In genomic region chr9:44072599-44072915, GRCm38 (mm10) we compare ENCODE assay signal across 7 mouse cellular contexts. TPM values are rescaled to one million over a fixed set of nuclear protein-coding genes. Genes with fewer than 3 reads are reported as not detected.
DNase-seq lines count a peak whose midpoint lies in the region; ATAC-seq and TF ChIP-seq lines count a peak whose summit lies in the region.

No protein-coding gene starts in this region.

- no peaks in the 10 kb centered on the region for H3K36me3 ChIP-seq in embryonic facial prominence, embryonic 13.5 days
- H3K36me3 ChIP-seq in heart, postnatal 0 days (replicated peaks; ENCODE audit: control insufficient read depth, insufficient read depth, low read length), result peaks cover 8% of the 10 kb centered on the region; the same call in 1 of the 2 replicates
- no peaks in the 10 kb centered on the region for H3K36me3 ChIP-seq in midbrain, postnatal 0 days (ENCODE audit: insufficient read depth, low read length)

- no peak for ATAC-seq in embryonic facial prominence, embryonic 13.5 days (ENCODE audit: insufficient number of reproducible peaks, insufficient read depth, low FRiP score, low TSS enrichment, low read depth)
- ATAC-seq in heart, postnatal 0 days (ENCODE audit: insufficient read depth, low read depth), result no peak
- ATAC-seq in midbrain, postnatal 0 days (ENCODE audit: low FRiP score), result peak; percentile 73

- H3K9me3 ChIP-seq in embryonic facial prominence, embryonic 13.5 days, result no peaks in the 10 kb centered on the region
- H3K9me3 ChIP-seq in heart, postnatal 0 days (replicated peaks; ENCODE audit: control insufficient read depth, low read length), result no peaks in the 10 kb centered on the region
- no peaks in the 10 kb centered on the region for H3K9me3 ChIP-seq in midbrain, postnatal 0 days (ENCODE audit: low read length)

- H3K4me1 ChIP-seq in embryonic facial prominence, embryonic 13.5 days, result peaks cover 38% of the 10 kb centered on the region
- peaks cover 48% of the 10 kb centered on the region for H3K4me1 ChIP-seq in heart, postnatal 0 days (ENCODE audit: control insufficient read depth, insufficient read depth)
- H3K4me1 ChIP-seq in midbrain, postnatal 0 days (ENCODE audit: insufficient read depth, low read length), result 0 out of 2 replicates have a peak, but pooled peaks cover 3% of the 10 kb centered on the region

- no peak overlapping the region for H3K27ac ChIP-seq in embryonic facial prominence, embryonic 13.5 days
- peak overlapping the region; percentile 63 for H3K27ac ChIP-seq in heart, postnatal 0 days (ENCODE audit: low read depth)
- H3K27ac ChIP-seq in midbrain, postnatal 0 days (ENCODE audit: low read depth, low read length), result peak overlapping the region; percentile 77

- peak overlapping the region; percentile 40; the same call in 1 of the 2 replicates for H3K9ac ChIP-seq in embryonic facial prominence, embryonic 13.5 days
- 0 out of 2 replicates have a peak overlapping the region, but pooled peaks have one; percentile 35 for H3K9ac ChIP-seq in heart, postnatal 0 days (replicated peaks; ENCODE audit: low read depth, low read length)
- no peak overlapping the region for H3K9ac ChIP-seq in midbrain, postnatal 0 days (replicated peaks; ENCODE audit: low read length, poor library complexity, severe bottlenecking)

- TF ChIP-seq CTCF in heart, postnatal 0 days (IDR thresholded peaks at IDR 0.05; ENCODE audit: low read depth), result no peak
- no peak for TF ChIP-seq CTCF in midbrain, postnatal 0 days (IDR thresholded peaks at IDR 0.05)

- no peaks in the 10 kb centered on the region for H3K27me3 ChIP-seq in embryonic facial prominence, embryonic 13.5 days
- no peaks in the 10 kb centered on the region for H3K27me3 ChIP-seq in heart, postnatal 0 days (ENCODE audit: control insufficient read depth, insufficient read depth, low read length)
- H3K27me3 ChIP-seq in midbrain, postnatal 0 days (ENCODE audit: insufficient read depth, low read length), result no peaks in the 10 kb centered on the region

- DNase-seq in 3134 (ENCODE audit: extremely low read depth, insufficient read length, low spot score), result peak; percentile 74
- DNase-seq in Muller cell, postnatal 12 days (ENCODE audit: inconsistent ontology term), result peak; percentile 94
- peak; percentile 61 for DNase-seq in heart, postnatal 0 days (ENCODE audit: low spot score)
- DNase-seq in midbrain, postnatal 0 days (ENCODE audit: low spot score), result peak; percentile 69
- DNase-seq in frontal cortex, postnatal 25 days (ENCODE audit: low spot score in 2 of 2), result no peak
- no peak for DNase-seq in thymus, postnatal 10 days (ENCODE audit: low spot score in 2 of 2)

- no peak for TF ChIP-seq EP300 in heart, postnatal 0 days (IDR thresholded peaks at IDR 0.05; ENCODE audit: low read depth)

- H3K4me2 ChIP-seq in embryonic facial prominence, embryonic 13.5 days, result no peak overlapping the region
- H3K4me2 ChIP-seq in heart, postnatal 0 days (ENCODE audit: low read depth, low read length), result peak overlapping the region; percentile 70
- H3K4me2 ChIP-seq in midbrain, postnatal 0 days (ENCODE audit: low read depth, low read length, poor library complexity, severe bottlenecking), result no peak overlapping the region

- WGBS in embryonic facial prominence, embryonic 13.5 days, result 32% methylated on average over 4 of the region's 4 CpGs
- WGBS in heart, postnatal 0 days, result 19% methylated on average over 4 of the region's 4 CpGs
- 15% methylated on average over 4 of the region's 4 CpGs for WGBS in midbrain, postnatal 0 days

- H3K4me3 ChIP-seq in embryonic facial prominence, embryonic 13.5 days, result no peak overlapping the region
- no peak overlapping the region for H3K4me3 ChIP-seq in heart, postnatal 0 days (ENCODE audit: low read depth, low read length)
- no peak overlapping the region for H3K4me3 ChIP-seq in midbrain, postnatal 0 days (ENCODE audit: low read depth, low read length)

RNA-seq across cellular contexts. Expression of gene Usp2, which starts 5.7 kb away (rescaled TPM):
- polyA plus RNA-seq in embryonic facial prominence, embryonic 13.5 days (2015; fragmentation: Nextera tagmentation; extraction: Ambion mirVana), result 14.6 and 15.2 TPM in 2 replicates
- 44.9 and 48.6 TPM in 2 replicates for total RNA-seq in heart, postnatal 0 days (2014; rRNA removed; ENCODE audit: low replicate concordance)
- 114 and 121 TPM in 2 replicates for polyA plus RNA-seq in heart, postnatal 0 days (2015; fragmentation: Nextera tagmentation; extraction: Ambion mirVana)
- total RNA-seq in midbrain, postnatal 0 days (2014; rRNA removed), result 7.5 and 8.0 TPM in 2 replicates
- polyA plus RNA-seq in midbrain, postnatal 0 days (2015; fragmentation: Nextera tagmentation; extraction: Ambion mirVana), result 14.5 and 15.1 TPM in 2 replicates

RNA-seq across cellular contexts. Expression of gene Mfrp, which starts 29.0 kb away (rescaled TPM):
- 0.21 and 0.39 TPM in 2 replicates for polyA plus RNA-seq in embryonic facial prominence, embryonic 13.5 days (2015; fragmentation: Nextera tagmentation; extraction: Ambion mirVana)
- not detected in 2 replicates for total RNA-seq in heart, postnatal 0 days (2014; rRNA removed; ENCODE audit: low replicate concordance)
- not detected in 2 replicates for polyA plus RNA-seq in heart, postnatal 0 days (2015; fragmentation: Nextera tagmentation; extraction: Ambion mirVana)
- total RNA-seq in midbrain, postnatal 0 days (2014; rRNA removed), result 0.19 and 2.8 TPM in 2 replicates
- 0.05 TPM in 1 of 2 replicates, not detected in the other for polyA plus RNA-seq in midbrain, postnatal 0 days (2015; fragmentation: Nextera tagmentation; extraction: Ambion mirVana)

RNA-seq across cellular contexts. Expression of gene Thy1, which starts 29.4 kb away (rescaled TPM):
- polyA plus RNA-seq in embryonic facial prominence, embryonic 13.5 days (2015; fragmentation: Nextera tagmentation; extraction: Ambion mirVana), result 4.3 and 5.6 TPM in 2 replicates
- total RNA-seq in heart, postnatal 0 days (2014; rRNA removed; ENCODE audit: low replicate concordance), result 6.3 and 12.5 TPM in 2 replicates
- 3.6 and 4.4 TPM in 2 replicates for polyA plus RNA-seq in heart, postnatal 0 days (2015; fragmentation: Nextera tagmentation; extraction: Ambion mirVana)
- total RNA-seq in midbrain, postnatal 0 days (2014; rRNA removed), result 52.8 and 98.0 TPM in 2 replicates
- polyA plus RNA-seq in midbrain, postnatal 0 days (2015; fragmentation: Nextera tagmentation; extraction: Ambion mirVana), result 24.7 and 28.8 TPM in 2 replicates

RNA-seq across cellular contexts. Expression of gene C1qtnf5, which starts 34.5 kb away (rescaled TPM):
- 1.5 and 2.8 TPM in 2 replicates for polyA plus RNA-seq in embryonic facial prominence, embryonic 13.5 days (2015; fragmentation: Nextera tagmentation; extraction: Ambion mirVana)
- total RNA-seq in heart, postnatal 0 days (2014; rRNA removed; ENCODE audit: low replicate concordance), result 9.0 TPM in 2 replicates
- polyA plus RNA-seq in heart, postnatal 0 days (2015; fragmentation: Nextera tagmentation; extraction: Ambion mirVana), result 4.1 and 4.5 TPM in 2 replicates
- 16.6 and 29.0 TPM in 2 replicates for total RNA-seq in midbrain, postnatal 0 days (2014; rRNA removed)
- polyA plus RNA-seq in midbrain, postnatal 0 days (2015; fragmentation: Nextera tagmentation; extraction: Ambion mirVana), result 9.9 and 10.7 TPM in 2 replicates

RNA-seq across cellular contexts. Expression of gene Gm49380, which starts 40.7 kb away (rescaled TPM):
- 0.30 and 0.48 TPM in 2 replicates for polyA plus RNA-seq in embryonic facial prominence, embryonic 13.5 days (2015; fragmentation: Nextera tagmentation; extraction: Ambion mirVana)
- not detected in 2 replicates for total RNA-seq in heart, postnatal 0 days (2014; rRNA removed; ENCODE audit: low replicate concordance)
- polyA plus RNA-seq in heart, postnatal 0 days (2015; fragmentation: Nextera tagmentation; extraction: Ambion mirVana), result 0.10 TPM in 1 of 2 replicates, not detected in the other
- total RNA-seq in midbrain, postnatal 0 days (2014; rRNA removed), result not detected in 2 replicates
- 0.07 and 0.27 TPM in 2 replicates for polyA plus RNA-seq in midbrain, postnatal 0 days (2015; fragmentation: Nextera tagmentation; extraction: Ambion mirVana)

Comparison
In these comparisons a context has a peak if more than half of its experiments do, and no peak if none do; other contexts are left out.
1. DNase-seq: peak in 3134 (single experiment), Muller cell, postnatal 12 days (single experiment), heart, postnatal 0 days (single experiment) and midbrain, postnatal 0 days (single experiment); none in frontal cortex, postnatal 25 days (0 of 2) and thymus, postnatal 10 days (0 of 2).